Mouse (Mus musculus): ENCODE results near the gene Chchd6.

DNA sequence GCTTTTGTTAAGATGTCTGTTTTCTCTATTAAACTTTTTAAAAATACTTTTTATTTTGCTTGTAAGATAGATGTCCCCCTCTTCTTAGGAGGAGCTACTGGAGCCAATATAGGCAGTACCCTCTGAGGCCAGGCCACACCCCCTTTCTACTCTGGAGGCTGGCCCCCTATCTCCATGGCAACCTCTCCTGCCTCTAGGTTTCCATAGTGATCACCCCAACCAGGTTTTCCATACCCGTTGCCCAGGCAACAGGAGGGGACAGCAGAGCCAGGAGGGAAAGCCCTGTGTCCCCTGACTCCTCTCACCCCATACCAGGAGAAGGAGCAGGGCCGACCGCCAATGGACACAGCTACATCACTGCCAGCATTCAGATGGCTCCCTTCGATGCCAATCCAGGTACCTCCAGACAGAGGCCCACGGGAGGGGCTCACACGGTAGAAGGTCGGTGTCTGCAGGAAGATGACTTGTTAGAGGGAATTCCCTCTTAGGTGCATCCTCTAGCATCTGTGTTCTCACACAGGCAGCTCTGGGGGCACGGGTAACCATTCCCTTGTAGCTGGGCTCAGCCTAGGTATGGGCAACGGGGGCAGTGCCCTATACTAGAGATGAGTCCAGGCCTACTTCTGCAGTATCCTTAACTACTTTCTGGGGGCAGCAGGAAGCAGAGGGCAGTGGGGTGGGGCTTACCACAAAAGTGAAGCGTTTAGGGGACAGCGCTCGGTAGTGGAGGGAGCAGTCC, 261.3 kb downstream of the Chchd6 start:
- TF ChIP-seq CTCF (IDR thresholded peaks at IDR 0.05; ENCODE audit: extremely low read depth, insufficient read length, insufficient replicate concordance, low read depth, low read length) (no peak), POLR2A (IDR thresholded peaks at IDR 0.05; ENCODE audit: low read depth, low read length) (no peak)
